Mouse (Mus musculus): ENCODE measurements around the gene Rad51c.
"Not testable (repeated sequence)": the region's sequence is repeated elsewhere in the genome, so short reads cannot be mapped to it uniquely, and the experiment has no call there.

- not testable (repeated sequence) for TF ChIP-seq CTCF, POLR2A (IDR thresholded peaks at IDR 0.05; ENCODE audit: insufficient read depth, low read depth, low read length)
Measured at GRCm38 (mm10) chr11:87431813-87432212, 27.1 kb upstream of the Rad51c start.
